Mouse (Mus musculus) hindbrain, embryonic 16.5 days (tissue): ENCODE data around the gene Pet117. TPM values are rescaled to one million over a fixed set of nuclear protein-coding genes. Genes with fewer than 3 reads are reported as not detected.
A peak's percentile ranks its signal among the peaks of the same experiment; 100 is the strongest.

Experiments used
- ATAC-seq: fragments of 200-750 bp; cut with Nextera tagmentation; 2 replicates; pipeline ENCODE4 v1.8.0; 2017; ENCODE audit warnings: moderate TSS enrichment, moderate library complexity
- H3K27ac ChIP-seq: fragments of 300-500 bp; sonication (generic); 2 replicates; pipeline ENCODE4 v1.5.1; 2014; ENCODE audit warnings: low read depth, mild to moderate bottlenecking, control low read depth, low read length, moderate library complexity
- H3K27me3 ChIP-seq: fragments of 300-500 bp; sonication (generic); replicated peaks from 2 replicates; pipeline ENCODE4 v1.6.1; 2014; ENCODE audit warnings: low read length; ENCODE audit not compliant: control insufficient read depth, insufficient read depth
- H3K36me3 ChIP-seq: fragments of 300-500 bp; sonication (generic); 2 replicates; pipeline ENCODE4 v1.6.1; 2014; ENCODE audit warnings: mild to moderate bottlenecking, low read length, moderate library complexity, mixed read lengths; ENCODE audit not compliant: control insufficient read depth, insufficient read depth
- H3K4me1 ChIP-seq: fragments of 300-500 bp; sonication (generic); 2 replicates; pipeline ENCODE4 v1.6.1; 2014; ENCODE audit warnings: low read depth, low read length; ENCODE audit not compliant: control insufficient read depth, insufficient read depth
- H3K4me2 ChIP-seq: fragments of 300-500 bp; sonication (generic); 2 replicates; pipeline ENCODE4 v1.6.1; 2014; ENCODE audit warnings: mild to moderate bottlenecking, low read length, control low read depth, moderate library complexity
- H3K4me3 ChIP-seq: fragments of 300-500 bp; sonication (generic); 2 replicates; pipeline ENCODE4 v1.5.1; 2014; ENCODE audit warnings: mild to moderate bottlenecking, low read length, control low read depth, moderate library complexity
- H3K9ac ChIP-seq: fragments of 300-500 bp; sonication (generic); 2 replicates; pipeline ENCODE4 v1.6.1; 2014; ENCODE audit warnings: low read depth, mild to moderate bottlenecking, control low read depth, low read length, moderate library complexity
- H3K9me3 ChIP-seq: fragments of 300-500 bp; sonication (generic); 2 replicates; pipeline ENCODE4 v1.6.1; 2014; ENCODE audit warnings: mild to moderate bottlenecking, low read length, moderate library complexity; ENCODE audit not compliant: control insufficient read depth
- WGBS: fragments of 180-500 bp; shearing (Covaris S2); extraction: QIAGEN DNeasy Blood & Tissue Kit; methylation state at CpG from one replicate; pipeline ENCODE4 v1.1.7; 2014; 5-methylcytosine and 5-hydroxymethylcytosine counted together
- polyA plus RNA-seq: library from polyadenylated mRNA; unstranded; fragments of >200 nt; fragmentation: Nextera tagmentation; extraction: Ambion mirVana; gene quantifications from 2 replicates; pipeline ENCODE4 v1.2.1, GENCODE M21; 2015

The Pet117 gene
- 1.3 and 2.2 TPM in 2 replicates for polyA plus RNA-seq

GRCm38 (mm10) chr2:144368400-144369019, at the start of gene Pet117, which contains the start of gene Kat14:
TSS of gene Pet117 (plus strand) at chr2:144368996.
TSS of gene Kat14 (plus strand) at chr2:144368983.
- Histone ChIP-seq H3K4me2 (peak within 1 kb of the TSS; percentile 64), H3K9me3 (no peaks in the 10 kb centered on the region), H3K27ac (peak within 1 kb of the TSS; percentile 95), H3K27me3 (no peaks in the 10 kb centered on the region), H3K4me1 (peaks cover 12% of the 10 kb centered on the region), H3K9ac (peak within 1 kb of the TSS; percentile 79), H3K36me3 (peaks cover 2% of the 10 kb centered on the region; the same call in 1 of the 2 replicates), H3K4me3 (peak within 1 kb of the TSS; percentile 68)
- 9% methylated on average over 30 of the region's 38 CpGs for WGBS
- ATAC-seq, result peak; percentile 97

- 79% methylated on average over 3 of the region's 3 CpGs for WGBS
- no peaks in the 10 kb centered on the region for H3K36me3 ChIP-seq
- H3K4me1 ChIP-seq, result no peaks in the 10 kb centered on the region
- no peak overlapping the region for H3K9ac ChIP-seq
- no peak overlapping the region for H3K4me3 ChIP-seq
- H3K4me2 ChIP-seq, result no peak overlapping the region
- no peak for ATAC-seq
- no peaks in the 10 kb centered on the region for H3K9me3 ChIP-seq
- H3K27ac ChIP-seq, result no peak overlapping the region
- H3K27me3 ChIP-seq, result peaks cover 11% of the 10 kb centered on the region
Measured at GRCm38 (mm10) chr2:144324218-144324617, 44.6 kb upstream of the Pet117 start.

- Histone ChIP-seq H3K4me3 (no peak overlapping the region), H3K9me3 (no peaks in the 10 kb centered on the region), H3K36me3 (no peaks in the 10 kb centered on the region), H3K9ac (no peak overlapping the region), H3K4me1 (peaks cover 29% of the 10 kb centered on the region), H3K27ac (no peak overlapping the region), H3K4me2 (no peak overlapping the region), H3K27me3 (peaks cover 41% of the 10 kb centered on the region)
- WGBS, result 4% methylated on average over 10 of the region's 10 CpGs
- no peak for ATAC-seq
Measured at GRCm38 (mm10) chr2:144329451-144329850, 39.3 kb upstream of the Pet117 start.

DNA sequence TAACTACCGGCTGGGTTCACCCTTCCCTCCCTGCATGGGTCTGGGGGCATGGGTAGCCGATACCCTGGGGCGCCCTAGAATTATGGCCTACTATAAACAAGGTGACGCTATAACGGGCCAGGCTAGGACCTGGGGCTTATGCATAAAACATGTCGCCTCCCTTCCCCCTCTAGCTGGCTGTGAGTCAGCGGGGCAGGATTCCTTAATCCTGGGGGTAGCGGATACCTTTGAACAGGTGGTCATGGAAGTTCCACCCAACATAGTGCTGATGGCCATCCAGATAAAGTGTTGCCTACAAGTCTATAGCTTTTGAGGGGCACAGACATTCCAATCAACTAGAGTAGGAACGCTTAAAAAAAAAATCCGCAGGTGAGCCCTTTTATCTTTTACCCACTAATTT, 38.9 kb upstream of the Pet117 start:
- Histone ChIP-seq H3K27me3 (peaks cover 46% of the 10 kb centered on the region), H3K4me3 (no peak overlapping the region), H3K9me3 (no peaks in the 10 kb centered on the region), H3K4me1 (peaks cover 29% of the 10 kb centered on the region), H3K36me3 (no peaks in the 10 kb centered on the region), H3K4me2 (no peak overlapping the region), H3K27ac (no peak overlapping the region), H3K9ac (no peak overlapping the region)
- ATAC-seq, result no peak
- WGBS, result 2% methylated on average over 10 of the region's 10 CpGs

DNA sequence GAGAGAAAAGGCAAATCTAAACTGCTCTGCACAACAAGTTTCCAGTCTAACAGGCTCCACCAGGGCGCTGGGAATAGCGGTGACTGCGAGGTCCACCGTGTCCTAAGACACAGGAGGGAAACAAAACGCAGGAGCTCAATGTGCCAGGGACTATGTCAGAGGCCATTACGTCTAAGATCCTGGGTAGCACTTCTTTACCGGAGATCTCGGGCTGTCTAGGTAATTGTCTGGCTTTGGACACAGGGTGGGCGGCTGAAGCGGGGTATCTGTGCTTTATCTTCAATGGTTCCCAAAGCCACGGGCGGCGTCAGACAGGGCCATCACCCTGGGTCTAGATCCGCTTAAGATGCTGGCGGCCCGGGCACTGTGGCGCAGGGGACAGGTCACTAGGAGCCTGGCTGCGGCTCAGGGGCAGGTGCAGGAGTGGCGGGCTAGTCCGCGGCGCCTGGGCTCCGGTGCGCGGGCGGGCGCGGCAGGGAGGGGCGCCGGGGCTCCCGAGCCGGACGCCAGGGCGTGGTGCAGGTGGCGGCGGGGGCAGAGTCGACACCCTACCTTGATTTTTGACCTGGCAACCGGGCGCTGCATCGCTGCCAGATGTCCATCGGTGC, 38.3 kb upstream of the Pet117 start:
- H3K27ac ChIP-seq, result no peak overlapping the region
- H3K4me3 ChIP-seq, result peak overlapping the region; percentile 52
- peaks cover 29% of the 10 kb centered on the region for H3K4me1 ChIP-seq
- H3K36me3 ChIP-seq, result no peaks in the 10 kb centered on the region
- H3K9ac ChIP-seq, result peak overlapping the region; percentile 46
- peak overlapping the region; percentile 95 for H3K4me2 ChIP-seq
- 1% methylated on average over 29 of the region's 41 CpGs for WGBS
- H3K27me3 ChIP-seq, result peaks cover 51% of the 10 kb centered on the region
- H3K9me3 ChIP-seq, result no peaks in the 10 kb centered on the region
- no peak for ATAC-seq

DNA sequence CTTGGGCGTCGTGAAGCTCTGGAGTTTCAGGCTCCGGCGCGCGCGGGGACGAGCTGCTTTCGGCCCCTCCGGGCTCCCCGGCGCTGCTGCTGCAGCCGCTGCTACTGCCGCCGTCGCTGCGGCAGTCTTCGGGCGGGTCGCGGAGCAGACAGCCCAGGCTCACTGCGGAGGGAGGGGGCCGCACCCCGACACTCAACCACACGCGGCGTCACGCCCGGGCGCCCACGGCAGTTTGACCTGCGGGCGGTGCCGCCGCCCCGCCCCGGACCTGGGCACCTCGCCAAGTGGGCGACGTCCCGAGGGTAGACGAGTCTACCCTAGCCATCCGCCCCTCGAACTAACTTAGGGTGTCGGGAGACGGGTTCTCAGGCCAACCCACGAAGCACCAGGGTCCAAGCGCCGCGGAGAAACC, 37.8 kb upstream of the Pet117 start:
- Histone ChIP-seq H3K27me3 (peaks cover 53% of the 10 kb centered on the region), H3K36me3 (no peaks in the 10 kb centered on the region), H3K4me3 (peak overlapping the region; percentile 52), H3K4me2 (peak overlapping the region; percentile 95), H3K9me3 (no peaks in the 10 kb centered on the region), H3K27ac (no peak overlapping the region), H3K4me1 (peaks cover 29% of the 10 kb centered on the region), H3K9ac (peak overlapping the region; percentile 46)
- WGBS, result under 1% methylated on average over 37 of the region's 50 CpGs
- peak; percentile 47 for ATAC-seq

- H3K4me3 ChIP-seq, result peak within 1 kb of the TSS; percentile 52
- peaks cover 53% of the 10 kb centered on the region for H3K27me3 ChIP-seq
- peak within 1 kb of the TSS; percentile 95 for H3K4me2 ChIP-seq
- WGBS, result under 1% methylated on average over 62 of the region's 62 CpGs
- peak within 1 kb of the TSS; percentile 46 for H3K9ac ChIP-seq
- peaks cover 29% of the 10 kb centered on the region for H3K4me1 ChIP-seq
- ATAC-seq, result peak; percentile 62
- H3K9me3 ChIP-seq, result no peaks in the 10 kb centered on the region
- H3K36me3 ChIP-seq, result no peaks in the 10 kb centered on the region
- no peak within 1 kb of the TSS for H3K27ac ChIP-seq
Measured at GRCm38 (mm10) chr2:144331401-144332302, 37.1 kb upstream of the Pet117 start, which contains the start of gene Ovol2. TSS of gene Ovol2 (minus strand) at chr2:144332146.

DNA sequence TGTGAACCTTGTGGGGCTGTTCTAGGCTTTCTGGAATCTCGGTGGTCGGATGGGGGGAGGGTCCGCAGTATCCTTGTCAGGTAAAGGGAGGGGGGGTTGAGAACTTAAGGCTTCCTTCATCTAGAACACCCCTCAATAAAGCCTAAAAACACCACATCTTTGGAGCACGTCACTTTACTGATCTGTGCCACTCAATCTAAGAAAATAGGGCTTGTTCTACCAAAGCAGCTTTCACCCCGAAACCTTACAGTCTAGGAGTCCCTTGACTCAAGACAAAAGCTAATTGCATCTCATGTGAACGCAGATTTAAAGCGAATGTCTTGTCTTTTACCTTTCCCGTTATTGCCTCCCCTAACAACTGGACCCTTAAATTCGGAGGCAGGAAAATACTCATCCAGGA, 36.3 kb upstream of the Pet117 start:
- WGBS, result 5% methylated on average over 9 of the region's 9 CpGs
- peak overlapping the region; percentile 95 for H3K4me2 ChIP-seq
- H3K27ac ChIP-seq, result no peak overlapping the region
- H3K9me3 ChIP-seq, result no peaks in the 10 kb centered on the region
- H3K4me3 ChIP-seq, result peak overlapping the region; percentile 52
- H3K4me1 ChIP-seq, result peaks cover 29% of the 10 kb centered on the region
- ATAC-seq, result no peak
- H3K36me3 ChIP-seq, result no peaks in the 10 kb centered on the region
- H3K9ac ChIP-seq, result no peak overlapping the region
- peaks cover 53% of the 10 kb centered on the region for H3K27me3 ChIP-seq
